Mouse (Mus musculus) ovary, adult 18-20 months (tissue): ENCODE data around the gene Txnip.
"Not testable (repeated sequence)": the region's sequence is repeated elsewhere in the genome, so short reads cannot be mapped to it uniquely, and the experiment has no call there.

Experiments
- DNase-seq: peaks from one replicate; pipeline ENCODE4 v3.0.0; 2022; ENCODE audit warnings: low spot score, mixed read lengths

Txnip gene

GRCm38 (mm10) chr3:96594851-96595250 lies 37.1 kb downstream of the Txnip start:
- no peak for DNase-seq

GRCm38 (mm10) chr3:96595661-96596060 lies 37.9 kb downstream of the Txnip start:
- no peak for DNase-seq

DNA sequence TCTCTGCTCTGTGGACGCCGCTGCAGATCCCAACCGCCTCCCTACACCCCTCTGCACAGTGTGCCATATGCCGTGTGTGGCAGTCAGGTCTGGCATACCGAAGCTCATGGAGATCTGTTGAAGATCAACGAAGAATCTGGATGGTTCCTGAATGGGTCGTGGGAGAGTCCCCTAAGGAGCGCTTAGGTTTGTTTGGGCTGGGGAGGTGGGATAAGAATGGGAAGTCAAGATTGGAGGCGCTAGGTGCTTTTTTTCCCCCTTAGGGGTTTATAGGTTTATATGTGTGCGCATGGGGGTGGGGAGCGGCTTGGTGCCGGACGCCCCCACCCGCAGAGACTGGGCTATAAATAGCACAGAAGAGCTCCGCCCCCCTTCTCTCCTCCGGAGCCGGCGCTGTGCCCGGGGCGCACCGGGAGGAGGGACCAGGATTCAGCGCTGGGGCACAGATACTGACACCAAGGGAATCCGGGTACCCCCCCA lies 38.5 kb downstream of the Txnip start, which contains the start of gene Ankrd34a:
Ankrd34a (plus strand) TSS at position 409 of the 480 bp plus-strand sequence.
- DNase-seq = no peak

DNA sequence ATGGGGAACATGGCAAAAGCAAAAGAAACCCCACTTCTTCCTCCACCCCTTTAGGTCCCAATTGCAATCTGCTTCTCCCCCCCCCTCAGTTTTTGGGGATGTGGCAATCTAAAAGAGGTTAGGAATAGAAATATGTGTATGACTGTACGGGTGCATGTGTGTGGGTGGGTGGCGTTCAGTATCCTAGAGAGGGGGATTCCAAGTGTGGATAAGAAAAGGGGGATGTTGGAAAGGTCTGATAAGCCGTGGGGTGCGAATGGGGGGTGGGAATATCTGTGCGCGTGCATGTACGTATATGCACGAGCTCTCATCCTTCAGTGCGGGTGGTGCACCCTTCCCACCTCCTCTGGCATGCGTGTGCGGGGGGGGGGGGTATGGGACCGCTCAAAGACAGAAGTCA lies 39.1 kb downstream of the Txnip start:
- DNase-seq = no peak

DNA sequence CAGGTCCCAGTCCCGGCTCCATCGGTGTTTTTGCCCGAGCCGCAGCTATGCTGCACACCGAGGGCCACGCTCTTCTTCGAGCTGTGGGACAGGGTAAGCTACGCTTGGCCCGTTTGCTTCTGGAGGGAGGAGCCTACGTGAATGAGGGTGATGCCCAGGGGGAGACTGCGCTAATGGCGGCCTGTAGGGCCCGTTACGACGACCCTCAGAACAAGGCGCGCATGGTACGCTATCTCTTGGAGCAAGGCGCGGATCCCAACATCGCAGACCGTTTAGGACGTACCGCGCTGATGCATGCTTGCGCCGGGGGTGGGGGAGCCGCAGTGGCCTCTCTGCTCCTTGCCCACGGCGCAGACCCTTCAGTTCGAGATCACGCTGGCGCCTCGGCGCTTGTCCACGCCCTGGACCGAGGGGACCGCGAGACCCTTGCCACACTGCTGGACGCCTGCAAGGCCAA lies 39.7 kb downstream of the Txnip start:
- DNase-seq = no peak

DNA sequence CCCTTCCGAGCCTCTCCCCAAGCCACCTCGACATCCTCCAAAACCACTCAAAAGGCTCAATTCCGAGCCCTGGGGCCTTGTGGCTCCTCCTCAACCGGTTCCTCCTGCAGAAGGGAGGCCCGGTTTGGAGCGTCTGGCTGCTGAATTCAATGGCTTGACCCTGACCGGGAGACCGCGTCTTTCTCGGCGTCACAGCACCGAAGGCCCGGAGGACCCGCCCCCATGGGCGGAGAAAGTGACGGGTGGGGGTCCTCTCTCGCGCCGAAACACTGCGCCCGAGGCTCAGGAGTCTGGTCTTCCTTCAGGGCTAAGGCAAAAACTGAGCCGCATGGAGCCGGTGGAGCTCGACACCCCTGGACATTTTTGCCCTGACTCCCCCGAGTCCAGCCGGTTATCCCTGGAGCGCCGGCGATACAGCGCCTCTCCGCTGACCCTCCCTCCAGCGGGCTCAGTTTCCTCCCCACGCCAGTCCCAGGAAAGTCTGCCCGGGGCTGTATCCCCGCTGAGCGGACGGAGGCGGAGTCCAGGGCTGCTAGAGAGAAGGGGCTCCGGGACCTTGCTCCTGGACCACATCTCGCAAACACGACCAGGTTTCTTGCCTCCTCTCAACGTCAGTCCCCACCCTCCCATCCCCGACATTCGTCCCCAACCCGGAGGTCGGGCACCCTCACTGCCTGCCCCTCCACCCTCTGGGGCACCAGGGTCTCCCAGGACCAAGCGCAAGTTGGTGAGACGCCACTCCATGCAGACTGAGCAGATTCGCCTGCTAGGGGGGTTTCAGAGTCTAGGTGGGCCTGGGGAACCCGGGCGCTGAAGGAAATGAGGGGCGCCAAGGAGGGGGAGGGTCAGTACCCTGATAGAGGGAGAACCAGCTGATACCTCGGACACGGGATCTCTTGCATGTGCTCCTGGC lies 40.7 kb downstream of the Txnip start:
- peak; percentile 62 for DNase-seq

- no peak for DNase-seq
Measured at GRCm38 (mm10) chr3:96599069-96599393, 41.3 kb downstream of the Txnip start.

- no peak for DNase-seq
Measured at GRCm38 (mm10) chr3:96599411-96599810, 41.7 kb downstream of the Txnip start.

DNA sequence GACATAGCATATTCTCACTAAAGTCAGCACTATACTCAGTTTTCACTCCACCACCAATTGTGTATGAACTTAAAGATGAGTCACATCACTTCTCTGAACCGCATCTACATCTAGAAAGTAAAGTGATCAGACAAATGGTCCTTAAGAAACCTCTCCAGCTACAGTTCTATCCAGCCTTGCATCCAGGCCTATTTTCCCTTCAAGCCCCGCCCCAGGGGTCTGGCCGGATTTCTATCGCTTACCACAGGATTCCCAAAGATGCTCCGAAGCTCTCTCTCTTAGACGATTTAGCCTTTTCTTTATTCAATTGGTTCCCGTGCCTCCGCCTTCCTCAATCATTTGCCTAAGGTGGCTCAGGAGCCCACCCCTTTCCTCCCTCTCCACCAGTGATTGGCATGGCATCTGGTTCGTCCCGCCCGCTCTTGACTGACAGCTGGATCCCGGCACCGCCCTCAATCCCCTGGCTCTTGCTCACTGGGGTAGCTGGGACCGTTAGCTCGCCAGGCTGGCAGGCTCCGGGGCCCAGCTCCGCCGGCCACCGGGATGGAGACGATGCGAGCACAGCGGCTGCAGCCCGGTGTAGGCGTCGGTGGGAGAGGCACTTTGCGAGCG lies 43.0 kb downstream of the Txnip start, which contains the start of gene Lix1l:
Lix1l (plus strand) TSS at position 511 of the 612 bp plus-strand sequence.
- DNase-seq = peak; percentile 95

- DNase-seq = peak; percentile 78
Measured at GRCm38 (mm10) chr3:96601251-96601787, 43.6 kb downstream of the Txnip start.

DNA sequence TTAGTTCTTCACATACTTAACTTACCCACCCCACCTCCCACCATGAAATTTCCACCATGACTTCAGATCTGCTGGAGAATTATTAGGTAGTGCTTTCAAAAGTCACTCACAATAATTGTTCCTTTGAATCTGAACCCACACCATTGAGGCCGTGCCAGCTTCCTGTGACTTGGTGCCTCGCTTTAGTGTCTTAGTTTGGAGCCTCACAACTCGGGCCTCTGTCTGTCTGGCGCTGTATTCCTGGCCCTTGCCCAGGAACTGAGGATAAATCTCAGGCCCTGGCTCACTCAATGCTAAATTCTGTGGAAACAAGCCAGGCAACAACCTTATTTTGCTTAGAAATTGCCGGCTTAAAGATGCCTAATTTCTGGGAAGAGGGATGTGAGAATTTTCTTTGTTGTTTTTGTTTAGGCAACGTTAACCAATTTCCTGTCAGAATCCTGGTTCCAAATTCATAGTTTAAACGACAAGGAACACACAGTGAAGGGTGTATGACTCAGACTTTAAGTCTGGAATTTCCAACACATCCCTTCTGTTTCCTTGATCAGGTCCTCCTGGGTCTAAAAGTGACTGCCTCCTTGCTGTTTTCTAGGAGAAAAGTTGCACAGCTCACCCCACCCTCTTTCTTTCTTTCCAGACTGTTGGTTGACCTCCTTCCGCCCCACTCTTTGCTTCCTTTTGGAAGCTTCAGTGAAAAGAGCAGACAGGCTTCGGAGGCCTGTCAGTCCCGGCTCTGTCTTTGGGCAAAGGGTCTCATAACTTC lies 44.4 kb downstream of the Txnip start:
- peak; percentile 38 for DNase-seq

- DNase-seq = no peak
Measured at GRCm38 (mm10) chr3:96602704-96603084, 44.9 kb downstream of the Txnip start.

GRCm38 (mm10) chr3:96603311-96603710 lies 45.6 kb downstream of the Txnip start:
- peak; percentile 36 for DNase-seq

DNA sequence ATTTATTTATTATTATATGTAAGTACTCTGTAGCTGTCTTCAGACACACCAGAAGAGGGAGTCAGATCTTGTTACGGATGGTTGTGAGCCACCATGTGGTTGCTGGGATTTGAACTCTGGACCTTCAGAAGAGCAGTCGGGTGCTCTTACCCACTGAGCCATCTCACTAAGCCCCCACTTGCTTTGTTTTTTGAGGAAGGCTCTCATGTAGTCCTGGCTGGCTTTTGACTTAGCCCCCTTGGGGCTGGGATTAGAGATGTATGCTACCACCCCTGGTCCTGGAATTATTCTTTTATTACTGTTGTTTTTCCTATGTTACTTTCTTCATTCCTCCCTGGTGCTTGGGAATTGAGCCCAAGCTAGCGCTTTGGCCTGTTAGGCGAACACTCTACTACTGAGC lies 48.2 kb downstream of the Txnip start:
- DNase-seq = not testable (repeated sequence)

- no peak for DNase-seq
Measured at GRCm38 (mm10) chr3:96606618-96607017, 48.9 kb downstream of the Txnip start.
